Mouse (Mus musculus): ENCODE measurements at regions not wholly inside any gene's neighbourhood (a gene's known extent, or its start where the extent isn't known, plus 50 kb on each side); places are given as distances from the start of the nearest gene placed in this dataset.

GRCm38 (mm10) chr1:35619476-35619875 is 448.7 kb upstream of the Hs6st1 start:
- Histone ChIP-seq H3ac (ENCODE audit: control insufficient read depth, insufficient read length) (no peak overlapping the region), H3K79me2 (ENCODE audit: control insufficient read depth, insufficient read depth) (no peaks in the 10 kb centered on the region), H3K36me3 (ENCODE audit: control insufficient read depth, insufficient read depth) (no peaks in the 10 kb centered on the region), H3K4me2 (ENCODE audit: low read depth) (no peak overlapping the region), H3K27me3 (ENCODE audit: control insufficient read depth, insufficient read depth, insufficient read length) (no peaks in the 10 kb centered on the region), H3K4me3 (no peak overlapping the region)
- TF ChIP-seq MAX (IDR thresholded peaks at IDR 0.05; ENCODE audit: low read depth), result no peak
- TF ChIP-seq SRF (IDR thresholded peaks at IDR 0.05; ENCODE audit: control insufficient read depth, insufficient read length, low read depth), result no peak
- no peak for TF ChIP-seq REST (IDR thresholded peaks at IDR 0.05; ENCODE audit: insufficient read depth, insufficient read length)
- no peak for TF ChIP-seq CEBPB (IDR thresholded peaks at IDR 0.05; ENCODE audit: insufficient read depth, poor library complexity, severe bottlenecking)
- TF ChIP-seq TCF12 (IDR thresholded peaks at IDR 0.05; ENCODE audit: insufficient read depth, poor library complexity, severe bottlenecking), result no peak
- no peak for TF ChIP-seq USF1 (IDR thresholded peaks at IDR 0.05; ENCODE audit: low read depth)
- no peak for TF ChIP-seq MYOD1 (IDR thresholded peaks at IDR 0.05; ENCODE audit: control insufficient read depth in 1 of 3, insufficient read length in 2 of 3, low read depth in 2 of 3)
- no peak for TF ChIP-seq POLR2A (IDR thresholded peaks at IDR 0.05; ENCODE audit: insufficient read length, low read depth)
- TF ChIP-seq POLR2AphosphoS2 (IDR thresholded peaks at IDR 0.05; ENCODE audit: insufficient read length, low read depth), result no peak
- TF ChIP-seq TCF3 (IDR thresholded peaks at IDR 0.05; ENCODE audit: insufficient read length, low read depth), result no peak
- TF ChIP-seq E2F4 (IDR thresholded peaks at IDR 0.05; ENCODE audit: insufficient read depth), result no peak
- TF ChIP-seq MYOG (IDR thresholded peaks at IDR 0.05; ENCODE audit: control insufficient read depth in 1 of 3, insufficient read depth in 1 of 3, insufficient read length in 2 of 3, low read depth in 2 of 3), result no peak

GRCm38 (mm10) chr1:35642595-35642994 is 425.6 kb upstream of the Hs6st1 start:
- H3ac ChIP-seq (ENCODE audit: control insufficient read depth, insufficient read length), result no peak overlapping the region
- no peaks in the 10 kb centered on the region for H3K79me2 ChIP-seq (ENCODE audit: control insufficient read depth, insufficient read depth)
- no peaks in the 10 kb centered on the region for H3K27me3 ChIP-seq (ENCODE audit: control insufficient read depth, insufficient read depth, insufficient read length)
- no peak for TF ChIP-seq SRF (IDR thresholded peaks at IDR 0.05; ENCODE audit: control insufficient read depth, insufficient read length, low read depth)
- TF ChIP-seq MAX (IDR thresholded peaks at IDR 0.05; ENCODE audit: low read depth), result no peak
- TF ChIP-seq REST (IDR thresholded peaks at IDR 0.05; ENCODE audit: insufficient read depth, insufficient read length), result no peak
- no peak for TF ChIP-seq CEBPB (IDR thresholded peaks at IDR 0.05; ENCODE audit: insufficient read depth, poor library complexity, severe bottlenecking)
- no peak overlapping the region for H3K4me3 ChIP-seq
- no peak overlapping the region for H3K4me2 ChIP-seq (ENCODE audit: low read depth)
- no peaks in the 10 kb centered on the region for H3K36me3 ChIP-seq (ENCODE audit: control insufficient read depth, insufficient read depth)

GRCm38 (mm10) chr1:35653119-35653956 is 414.9 kb upstream of the Hs6st1 start:
- Histone ChIP-seq H3K4me2 (ENCODE audit: low read depth) (no peak overlapping the region), H3K79me2 (ENCODE audit: control insufficient read depth, insufficient read depth) (no peaks in the 10 kb centered on the region), H3K36me3 (ENCODE audit: control insufficient read depth, insufficient read depth) (no peaks in the 10 kb centered on the region), H3K27me3 (ENCODE audit: control insufficient read depth, insufficient read depth, insufficient read length) (no peaks in the 10 kb centered on the region), H3ac (ENCODE audit: control insufficient read depth, insufficient read length) (no peak overlapping the region), H3K4me3 (no peak overlapping the region)
- no peak for TF ChIP-seq MAX (IDR thresholded peaks at IDR 0.05; ENCODE audit: low read depth)
- no peak for TF ChIP-seq USF1 (IDR thresholded peaks at IDR 0.05; ENCODE audit: low read depth)
- TF ChIP-seq TCF3 (IDR thresholded peaks at IDR 0.05; ENCODE audit: insufficient read length, low read depth), result no peak
- no peak for TF ChIP-seq POLR2AphosphoS2 (IDR thresholded peaks at IDR 0.05; ENCODE audit: insufficient read length, low read depth)

- Histone ChIP-seq H3K27me3 (ENCODE audit: control insufficient read depth, insufficient read depth, insufficient read length) (no peaks in the 10 kb centered on the region), H3K4me3 (no peak overlapping the region), H3K79me2 (ENCODE audit: control insufficient read depth, insufficient read depth) (no peaks in the 10 kb centered on the region), H3ac (ENCODE audit: control insufficient read depth, insufficient read length) (no peak overlapping the region), H3K36me3 (ENCODE audit: control insufficient read depth, insufficient read depth) (no peaks in the 10 kb centered on the region), H3K4me2 (ENCODE audit: low read depth) (no peak overlapping the region)
- TF ChIP-seq TCF12 (IDR thresholded peaks at IDR 0.05; ENCODE audit: insufficient read depth, poor library complexity, severe bottlenecking) (no peak), POLR2A (IDR thresholded peaks at IDR 0.05; ENCODE audit: insufficient read length, low read depth) (no peak), POLR2AphosphoS2 (IDR thresholded peaks at IDR 0.05; ENCODE audit: insufficient read length, low read depth) (no peak), E2F4 (IDR thresholded peaks at IDR 0.05; ENCODE audit: insufficient read depth) (no peak), USF1 (IDR thresholded peaks at IDR 0.05; ENCODE audit: low read depth) (no peak), TCF3 (IDR thresholded peaks at IDR 0.05; ENCODE audit: insufficient read length, low read depth) (no peak), CEBPB (IDR thresholded peaks at IDR 0.05; ENCODE audit: insufficient read depth, poor library complexity, severe bottlenecking) (no peak), MAX (IDR thresholded peaks at IDR 0.05; ENCODE audit: low read depth) (no peak), MYOG (IDR thresholded peaks at IDR 0.05; ENCODE audit: control insufficient read depth in 1 of 3, insufficient read depth in 1 of 3, insufficient read length in 2 of 3, low read depth in 2 of 3) (no peak), REST (IDR thresholded peaks at IDR 0.05; ENCODE audit: insufficient read depth, insufficient read length) (no peak)
Measured at GRCm38 (mm10) chr1:35663006-35663405, 405.2 kb upstream of the Hs6st1 start.

- Histone ChIP-seq H3K4me2 (ENCODE audit: low read depth) (no peak overlapping the region), H3K27me3 (ENCODE audit: control insufficient read depth, insufficient read depth, insufficient read length) (no peaks in the 10 kb centered on the region), H3ac (ENCODE audit: control insufficient read depth, insufficient read length) (no peak overlapping the region), H3K79me2 (ENCODE audit: control insufficient read depth, insufficient read depth) (no peaks in the 10 kb centered on the region), H3K36me3 (ENCODE audit: control insufficient read depth, insufficient read depth) (no peaks in the 10 kb centered on the region), H3K4me3 (no peak overlapping the region)
- TF ChIP-seq POLR2AphosphoS2 (IDR thresholded peaks at IDR 0.05; ENCODE audit: insufficient read length, low read depth), result no peak
- TF ChIP-seq MYOG (IDR thresholded peaks at IDR 0.05; ENCODE audit: control insufficient read depth in 1 of 3, insufficient read depth in 1 of 3, insufficient read length in 2 of 3, low read depth in 2 of 3), result no peak
- TF ChIP-seq SRF (IDR thresholded peaks at IDR 0.05; ENCODE audit: control insufficient read depth, insufficient read length, low read depth), result no peak
- no peak for TF ChIP-seq POLR2A (IDR thresholded peaks at IDR 0.05; ENCODE audit: insufficient read length, low read depth)
- TF ChIP-seq TCF3 (IDR thresholded peaks at IDR 0.05; ENCODE audit: insufficient read length, low read depth), result no peak
- no peak for TF ChIP-seq TCF12 (IDR thresholded peaks at IDR 0.05; ENCODE audit: insufficient read depth, poor library complexity, severe bottlenecking)
- no peak for TF ChIP-seq MYOD1 (IDR thresholded peaks at IDR 0.05; ENCODE audit: control insufficient read depth in 1 of 3, insufficient read length in 2 of 3, low read depth in 2 of 3)
- TF ChIP-seq REST (IDR thresholded peaks at IDR 0.05; ENCODE audit: insufficient read depth, insufficient read length), result no peak
- no peak for TF ChIP-seq USF1 (IDR thresholded peaks at IDR 0.05; ENCODE audit: low read depth)
- TF ChIP-seq CEBPB (IDR thresholded peaks at IDR 0.05; ENCODE audit: insufficient read depth, poor library complexity, severe bottlenecking), result no peak
- no peak for TF ChIP-seq E2F4 (IDR thresholded peaks at IDR 0.05; ENCODE audit: insufficient read depth)
Measured at GRCm38 (mm10) chr1:35673524-35673923, 394.7 kb upstream of the Hs6st1 start.
